Mouse (Mus musculus) urinary bladder, postnatal 4 days (tissue): Measurements from ENCODE around the gene Sgms1.

Experiments used
- DNase-seq, 2 experiments: peaks; one replicate each; pipeline ENCODE4 v3.0.0; 2021 to 2022; ENCODE audit warnings: low spot score in 2 of 2

The Sgms1 gene

DNA sequence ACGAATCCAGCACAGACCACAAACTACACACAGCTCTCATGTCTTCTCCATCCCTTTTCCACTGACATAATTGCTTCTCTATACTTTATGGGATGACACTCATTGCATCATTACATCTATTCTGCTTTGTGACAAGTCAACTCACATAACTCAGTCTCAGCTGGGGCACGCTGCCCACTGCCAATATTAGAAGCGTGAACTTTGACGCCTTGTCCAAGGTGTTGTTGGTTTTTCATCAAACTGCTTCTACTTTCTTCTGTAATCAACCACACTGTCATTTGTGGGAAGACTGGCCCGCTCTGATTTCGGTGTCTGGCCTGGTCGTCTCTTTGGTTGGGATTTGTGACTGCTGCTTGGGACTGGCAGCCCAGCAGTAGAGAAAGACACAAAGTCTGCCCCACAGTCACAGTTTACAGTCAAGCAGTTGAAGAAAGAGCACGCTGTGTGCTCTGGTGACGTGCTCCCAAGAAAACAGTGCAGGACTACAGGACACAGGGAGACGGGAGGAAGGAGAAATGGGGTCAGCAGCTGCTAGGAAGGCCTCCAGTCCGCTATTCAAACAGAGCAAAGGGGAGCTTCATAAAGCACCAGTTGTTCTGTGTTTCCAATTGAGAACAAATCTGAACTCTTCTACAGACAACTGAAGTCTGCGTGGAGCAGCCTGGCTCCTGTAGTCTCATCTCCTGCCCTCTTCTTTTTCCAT is 120.2 kb downstream of the Sgms1 start:
- no peak for DNase-seq

DNA sequence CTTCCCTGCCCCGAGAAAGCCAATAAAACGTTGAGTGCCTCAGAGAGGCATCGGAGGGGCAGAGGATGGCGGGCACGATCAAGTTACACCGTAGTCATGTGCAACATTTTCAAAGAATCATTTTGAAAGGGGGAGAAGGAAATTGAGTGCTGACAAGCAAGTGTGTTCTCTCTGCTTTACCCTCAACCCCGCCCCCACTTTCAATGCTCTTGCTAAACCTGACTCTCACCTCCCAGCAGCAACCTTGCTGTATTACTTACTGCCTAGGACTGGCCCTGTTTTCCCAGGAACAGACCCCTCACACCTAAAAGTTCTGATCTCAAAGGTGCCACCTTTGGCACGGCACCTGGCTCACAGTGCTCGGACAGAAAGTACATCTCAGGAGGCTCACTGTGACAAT is 121.0 kb downstream of the Sgms1 start:
- DNase-seq: no peak

DNA sequence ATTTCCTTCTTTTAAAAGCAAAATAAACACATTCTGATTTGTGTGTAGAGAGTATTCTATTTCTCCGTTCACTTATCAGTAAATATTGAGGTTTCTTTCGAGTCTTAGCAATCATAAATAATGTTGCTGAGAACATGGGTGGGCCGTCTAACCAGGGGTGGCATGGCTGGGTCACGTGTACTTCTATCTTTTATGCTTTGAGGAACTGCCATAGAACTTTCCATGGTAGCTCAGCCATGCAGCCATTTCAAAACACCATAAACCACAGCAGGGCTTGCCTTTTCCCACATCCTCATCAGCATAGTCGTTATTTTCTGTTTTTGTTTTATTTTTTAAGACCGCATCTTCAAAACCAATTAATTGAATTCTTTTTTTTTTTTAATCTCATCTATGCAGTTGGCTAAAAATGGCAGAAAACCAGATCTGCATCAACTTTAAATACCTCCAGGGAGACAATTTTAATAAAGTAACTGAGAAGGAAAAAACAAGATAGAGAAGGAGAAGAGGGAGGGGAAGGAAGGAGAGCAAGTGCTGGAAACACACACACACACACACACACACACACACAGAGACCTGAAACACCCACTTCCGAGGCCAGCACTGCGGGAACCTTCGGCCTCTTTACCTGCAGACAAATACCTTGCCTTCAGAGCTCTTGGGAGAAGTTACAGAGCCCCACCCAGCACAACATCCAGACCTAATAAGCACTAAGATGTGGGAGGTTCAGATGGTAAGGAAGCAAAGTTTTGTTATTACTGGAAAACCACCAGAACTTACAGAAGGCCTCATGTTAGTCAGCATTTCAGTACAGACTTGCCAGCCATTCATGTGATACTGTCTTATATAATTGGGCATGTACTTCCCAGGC is 122.9 kb downstream of the Sgms1 start:
- DNase-seq: no peak

DNA sequence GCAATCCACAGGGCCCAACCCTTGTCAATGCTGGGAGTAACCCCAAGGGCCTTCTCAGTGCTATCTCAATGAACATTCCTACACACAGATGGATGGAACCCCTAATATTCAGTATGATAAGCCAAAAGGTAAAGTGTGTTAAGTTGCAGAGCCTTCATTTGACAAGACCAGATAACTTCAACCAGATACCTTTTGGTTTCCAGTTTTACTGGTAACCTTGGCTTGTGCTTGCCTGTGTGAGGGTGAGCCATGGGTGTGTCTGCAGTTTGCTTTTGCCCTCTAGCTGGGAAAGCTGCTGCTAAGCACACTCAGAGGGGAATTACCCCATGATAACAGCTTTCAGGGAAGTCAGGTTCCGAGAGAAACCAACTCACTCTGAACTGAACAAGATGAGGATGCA is 125.8 kb downstream of the Sgms1 start:
- no peak for DNase-seq

DNA sequence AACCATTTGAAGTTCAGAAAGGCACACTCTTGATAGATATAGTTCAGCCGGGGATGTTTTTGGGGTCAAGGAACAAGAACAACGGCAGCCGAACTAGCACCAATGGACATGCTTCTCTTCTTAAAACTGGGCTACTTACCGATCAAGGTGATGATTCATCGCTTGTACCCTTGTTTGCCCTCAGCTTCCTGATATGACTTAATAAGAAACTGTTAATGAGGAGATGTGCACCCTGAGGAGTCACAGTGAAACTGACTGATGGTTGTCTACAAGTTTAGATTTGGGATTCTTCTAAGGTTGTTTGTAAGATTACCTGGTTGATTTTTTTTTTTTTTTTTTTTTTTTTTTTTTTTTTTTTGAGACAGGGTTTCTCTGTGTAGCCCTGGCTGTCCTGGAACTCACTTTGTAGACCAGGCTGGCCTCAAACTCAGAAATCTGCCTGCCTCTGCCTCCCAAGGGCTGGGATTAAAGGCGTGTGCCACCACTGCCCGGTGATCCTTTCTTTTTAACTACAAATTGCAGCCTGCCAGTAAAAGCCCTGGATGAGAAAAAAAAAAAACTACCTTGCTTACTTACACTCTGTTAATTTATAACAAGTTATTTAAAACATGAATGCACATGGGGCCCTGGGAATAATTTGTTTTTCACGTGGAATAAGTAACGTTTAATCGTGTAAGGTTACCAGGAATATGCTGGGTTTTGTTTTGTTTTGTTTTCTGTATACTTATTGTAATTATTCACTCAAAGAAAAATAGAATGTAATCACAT is 126.5 kb downstream of the Sgms1 start:
- DNase-seq: no peak

DNA sequence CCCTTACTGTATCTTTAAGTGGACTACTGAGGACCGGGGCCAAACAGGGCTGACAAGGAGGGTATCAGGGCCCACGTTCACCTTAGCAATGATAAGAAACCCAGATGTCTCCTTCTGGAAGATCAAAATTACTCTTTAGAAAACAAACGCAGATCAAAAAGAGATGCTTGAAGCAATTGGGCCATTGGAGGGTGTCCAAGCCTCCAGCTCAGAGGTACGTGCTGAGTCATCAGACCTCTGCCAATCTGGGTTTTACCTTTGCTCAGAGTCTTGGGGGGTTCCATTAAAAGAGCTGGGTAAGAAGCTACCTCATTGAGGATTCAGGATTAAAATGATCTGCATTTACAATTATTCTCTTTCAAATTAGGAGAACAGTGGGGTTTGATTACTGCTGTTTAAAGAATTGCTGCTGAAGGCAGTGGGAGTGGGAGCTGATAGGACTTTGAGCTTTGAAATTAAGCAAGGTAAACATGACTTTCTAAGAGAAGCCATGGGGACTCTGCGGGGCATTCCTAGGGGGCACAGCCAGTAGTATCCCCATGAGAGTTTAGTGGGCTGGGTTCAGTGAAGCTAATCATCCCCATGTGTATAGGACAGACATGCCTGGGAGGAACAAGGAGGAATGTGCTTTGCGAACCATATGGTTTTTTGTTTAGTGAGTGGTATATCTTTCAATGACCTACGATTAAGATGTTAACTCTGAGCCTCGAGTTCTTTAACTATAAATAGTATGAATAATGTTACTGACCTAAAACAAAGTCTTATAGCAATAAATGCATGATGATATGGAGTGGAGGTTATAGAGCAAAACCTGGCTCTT is 128.4 kb downstream of the Sgms1 start:
- DNase-seq: no peak

DNA sequence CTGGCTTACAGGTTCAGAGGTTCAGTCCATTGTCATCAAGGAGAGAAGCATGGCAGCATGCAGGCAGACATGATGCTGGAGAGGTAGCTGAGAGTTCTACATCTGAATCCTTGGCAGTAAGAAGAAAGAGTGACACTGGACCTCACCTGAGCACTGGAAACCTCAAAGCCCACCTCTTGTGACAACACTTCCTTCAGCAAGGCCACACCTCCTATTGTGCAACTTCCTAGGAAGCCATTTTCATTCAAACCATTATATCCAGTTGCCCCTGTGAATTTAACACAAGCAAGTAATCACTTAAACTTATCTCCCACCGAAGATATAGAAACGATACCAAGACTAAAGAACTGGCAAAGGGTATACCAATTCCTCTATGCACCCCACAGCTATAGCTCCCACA is 129.7 kb downstream of the Sgms1 start:
- no peak for DNase-seq

DNA sequence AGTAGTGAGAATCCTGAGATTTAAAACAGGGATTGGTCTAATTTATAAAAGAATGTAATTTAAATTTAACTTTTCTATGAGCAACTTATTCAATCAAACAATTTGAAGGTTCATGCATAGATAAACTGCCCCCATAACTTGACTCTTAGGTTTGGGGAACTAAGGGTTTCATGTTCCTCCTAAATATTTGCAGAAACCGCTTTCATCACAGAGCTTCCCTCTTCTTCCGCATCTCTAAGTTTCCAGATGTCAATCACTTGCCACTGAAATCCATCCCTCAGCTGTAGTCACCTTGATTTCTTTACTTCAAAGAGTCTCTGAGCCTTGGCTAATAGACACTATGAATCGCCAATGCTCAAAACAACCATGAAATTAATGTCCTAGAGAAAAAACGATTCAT is 130.5 kb downstream of the Sgms1 start:
- DNase-seq: no peak

DNA sequence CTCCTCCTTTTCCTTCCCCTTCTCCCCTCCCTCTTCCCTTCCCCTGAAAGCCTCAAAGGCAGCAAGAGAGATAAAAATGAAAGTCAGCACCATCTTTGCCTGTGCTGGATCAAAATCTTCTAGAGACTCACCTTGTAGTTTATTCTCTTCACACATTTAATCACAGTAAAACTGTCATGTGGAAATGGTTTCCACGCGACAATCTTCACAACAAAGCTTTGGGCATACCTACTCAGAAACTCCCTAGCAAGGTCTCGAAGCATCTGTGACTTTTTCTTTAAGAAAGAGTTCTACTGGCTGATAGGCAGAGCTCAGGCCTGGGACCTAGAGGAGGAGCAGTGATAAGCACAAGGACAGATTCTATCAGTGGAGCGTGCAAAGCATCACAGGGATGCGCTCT is 131.4 kb downstream of the Sgms1 start:
- no peak for DNase-seq

DNA sequence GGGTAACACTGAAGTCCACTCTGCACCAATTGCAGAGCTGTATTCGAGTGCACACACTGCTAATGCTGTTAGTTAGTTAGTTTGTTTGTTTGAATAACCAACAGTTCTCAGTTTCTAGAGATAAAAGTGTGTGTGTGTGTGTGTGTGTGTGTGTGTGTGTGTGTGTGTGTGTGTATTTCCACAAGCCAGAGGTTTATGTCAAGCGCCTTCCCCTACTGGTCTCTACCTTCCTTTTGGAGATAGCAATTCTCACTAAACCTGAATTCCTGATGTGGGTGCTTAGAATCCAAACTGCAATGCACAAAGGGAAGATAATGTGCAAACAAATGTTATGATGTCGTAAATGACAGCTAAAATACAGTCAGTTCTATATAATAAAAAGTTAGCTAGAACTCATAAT is 131.9 kb downstream of the Sgms1 start:
- no peak for DNase-seq

DNA sequence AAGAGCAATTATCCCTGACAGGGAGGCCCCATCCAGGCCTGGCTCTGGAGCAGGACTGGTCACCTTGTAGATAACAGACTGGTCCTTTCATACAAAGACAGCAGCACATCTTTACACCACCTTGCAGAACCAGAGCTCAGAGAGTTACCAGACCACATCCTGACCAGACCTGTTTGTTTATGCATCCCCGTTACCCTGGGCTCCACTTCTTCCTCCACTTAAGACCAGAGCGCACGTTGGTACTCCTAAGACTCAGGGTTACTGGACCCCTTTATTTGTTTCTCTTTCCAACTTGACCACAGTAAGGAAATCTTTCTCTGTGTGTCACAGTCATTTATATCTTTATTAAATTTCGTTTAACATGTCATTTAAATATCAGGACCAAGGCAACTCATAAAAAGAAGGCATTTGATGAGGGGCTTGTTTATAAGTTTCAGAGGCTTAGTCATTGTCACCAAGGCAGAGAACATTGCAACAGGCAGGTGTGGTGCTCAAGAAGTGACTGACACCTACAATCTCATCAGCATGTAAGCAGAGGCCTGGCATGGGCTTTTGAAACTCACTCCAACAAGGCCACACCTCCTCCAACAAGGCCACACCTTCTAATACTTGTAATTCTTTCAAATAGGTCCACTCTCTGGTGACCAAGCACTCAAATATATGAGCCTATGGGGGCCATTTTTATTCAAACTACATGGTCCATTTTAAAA is 132.7 kb downstream of the Sgms1 start:
- no peak for DNase-seq

DNA sequence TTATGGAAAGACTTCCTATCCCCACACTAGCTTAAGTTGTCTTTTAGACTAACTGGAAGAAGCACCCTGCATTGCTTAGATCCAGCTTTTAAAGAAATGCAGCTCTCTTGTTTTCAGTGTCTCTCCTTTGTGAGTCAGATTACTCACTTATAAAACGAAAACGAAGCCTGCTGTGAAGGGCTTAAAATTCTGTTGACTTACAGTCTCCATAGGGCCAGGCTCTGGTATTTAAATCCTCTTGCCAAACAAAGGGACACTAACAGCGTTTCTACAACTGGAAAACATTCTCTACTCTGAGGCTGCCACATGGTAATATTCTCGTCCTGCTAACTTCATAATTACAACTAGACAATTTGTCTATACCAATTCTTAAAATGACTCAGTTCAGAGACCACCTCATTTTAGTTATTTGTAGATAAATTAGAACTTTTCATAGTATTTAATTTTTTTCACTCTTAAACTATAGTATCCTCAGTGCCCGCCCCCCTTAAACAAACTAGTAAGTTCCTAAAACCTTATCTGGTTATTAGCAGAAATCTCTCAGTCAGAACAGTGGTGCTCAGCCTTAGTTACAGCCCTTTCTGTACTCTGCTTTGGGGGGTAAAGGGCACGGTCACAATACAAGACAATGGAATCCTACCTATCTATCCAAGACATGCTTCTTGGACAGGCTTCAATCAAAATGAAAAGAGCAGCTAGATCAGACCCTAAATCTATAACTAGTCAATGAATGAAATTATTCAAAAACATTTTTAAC is 133.9 kb downstream of the Sgms1 start:
- DNase-seq: no peak

DNA sequence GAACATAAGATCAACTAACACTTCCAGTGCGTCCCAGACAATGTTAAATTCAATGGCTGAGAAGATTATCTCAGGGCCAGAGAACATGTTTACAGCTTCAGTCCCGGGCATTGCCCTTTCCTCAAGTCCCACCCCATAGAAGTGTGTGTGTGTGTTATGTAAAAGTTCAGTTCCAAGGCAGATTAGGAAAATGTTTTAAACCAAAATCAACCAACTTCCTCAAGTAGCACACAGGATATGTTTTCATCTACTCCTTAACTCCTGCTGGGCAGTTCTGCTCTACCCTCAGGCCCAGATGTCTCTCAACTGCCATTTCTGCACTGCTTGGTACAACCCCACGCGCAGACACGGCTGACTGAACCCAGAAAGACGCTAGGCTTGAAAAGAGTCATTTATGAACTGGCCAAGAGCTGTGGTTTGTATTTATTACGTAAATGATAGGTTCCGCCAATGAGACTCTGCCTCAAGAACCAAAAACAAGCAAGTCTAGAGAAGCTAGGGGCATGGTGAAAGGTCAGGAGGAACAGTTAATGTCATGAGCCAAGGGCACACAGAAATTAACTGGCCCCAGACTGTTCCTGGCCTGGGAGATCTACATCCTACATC is 134.7 kb downstream of the Sgms1 start:
- DNase-seq: no peak

DNA sequence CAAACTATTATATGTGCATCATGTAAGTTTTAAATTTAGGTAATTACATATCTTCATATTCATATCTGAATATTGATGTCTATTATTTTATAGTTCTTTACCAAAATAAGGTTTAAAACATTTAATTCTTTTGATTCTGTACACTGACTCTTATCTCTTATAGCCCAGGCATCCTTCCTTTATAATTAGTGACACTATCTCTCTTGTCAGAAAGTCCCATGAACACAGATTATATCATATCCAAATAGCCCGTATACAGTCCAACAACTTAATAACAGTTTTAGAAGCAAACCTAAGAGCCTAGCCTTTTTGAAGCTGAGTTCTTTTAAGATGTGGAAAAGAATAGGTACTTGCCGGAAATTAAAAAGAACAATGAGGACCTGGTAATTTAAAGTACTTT is 135.3 kb downstream of the Sgms1 start:
- no peak for DNase-seq

DNA sequence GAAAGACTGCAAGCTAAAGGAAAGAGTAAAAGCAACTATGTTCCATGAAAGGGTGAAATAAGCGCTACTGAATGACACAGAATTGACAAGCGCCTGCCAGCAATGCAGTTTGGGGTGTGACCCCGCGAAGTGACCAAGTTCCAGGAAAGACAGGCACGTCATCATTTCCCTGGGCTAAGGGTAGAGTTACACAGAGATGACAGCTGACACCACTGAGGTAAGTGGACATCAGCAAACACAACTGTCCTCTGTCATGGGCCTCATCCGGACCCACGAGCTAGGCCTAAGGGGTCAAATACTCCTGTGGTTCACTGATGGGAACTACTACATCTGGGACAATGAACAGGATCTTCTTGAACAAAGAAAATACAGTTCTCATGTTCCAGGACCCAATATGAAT is 136.5 kb downstream of the Sgms1 start:
- no peak for DNase-seq

DNA sequence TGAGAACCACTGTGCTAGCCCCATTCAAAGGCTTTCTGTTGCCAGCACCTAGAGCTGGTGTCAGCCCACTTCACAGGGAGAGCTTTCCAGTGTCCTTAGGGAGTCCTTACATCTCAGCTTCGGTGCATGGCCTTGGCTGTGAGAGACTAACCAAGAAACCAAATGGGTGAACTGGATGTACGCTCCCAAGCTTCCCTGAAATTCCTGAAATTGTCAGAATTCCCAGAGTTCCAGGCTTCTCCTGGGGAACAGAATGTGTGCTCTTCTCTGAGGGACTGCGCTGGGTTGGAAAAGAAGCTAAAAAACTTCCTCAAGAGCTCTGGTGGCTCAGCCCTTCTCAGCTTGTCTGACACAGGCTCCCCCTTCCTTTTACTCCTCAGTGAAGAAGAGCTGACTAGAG is 137.1 kb downstream of the Sgms1 start:
- no peak for DNase-seq

DNA sequence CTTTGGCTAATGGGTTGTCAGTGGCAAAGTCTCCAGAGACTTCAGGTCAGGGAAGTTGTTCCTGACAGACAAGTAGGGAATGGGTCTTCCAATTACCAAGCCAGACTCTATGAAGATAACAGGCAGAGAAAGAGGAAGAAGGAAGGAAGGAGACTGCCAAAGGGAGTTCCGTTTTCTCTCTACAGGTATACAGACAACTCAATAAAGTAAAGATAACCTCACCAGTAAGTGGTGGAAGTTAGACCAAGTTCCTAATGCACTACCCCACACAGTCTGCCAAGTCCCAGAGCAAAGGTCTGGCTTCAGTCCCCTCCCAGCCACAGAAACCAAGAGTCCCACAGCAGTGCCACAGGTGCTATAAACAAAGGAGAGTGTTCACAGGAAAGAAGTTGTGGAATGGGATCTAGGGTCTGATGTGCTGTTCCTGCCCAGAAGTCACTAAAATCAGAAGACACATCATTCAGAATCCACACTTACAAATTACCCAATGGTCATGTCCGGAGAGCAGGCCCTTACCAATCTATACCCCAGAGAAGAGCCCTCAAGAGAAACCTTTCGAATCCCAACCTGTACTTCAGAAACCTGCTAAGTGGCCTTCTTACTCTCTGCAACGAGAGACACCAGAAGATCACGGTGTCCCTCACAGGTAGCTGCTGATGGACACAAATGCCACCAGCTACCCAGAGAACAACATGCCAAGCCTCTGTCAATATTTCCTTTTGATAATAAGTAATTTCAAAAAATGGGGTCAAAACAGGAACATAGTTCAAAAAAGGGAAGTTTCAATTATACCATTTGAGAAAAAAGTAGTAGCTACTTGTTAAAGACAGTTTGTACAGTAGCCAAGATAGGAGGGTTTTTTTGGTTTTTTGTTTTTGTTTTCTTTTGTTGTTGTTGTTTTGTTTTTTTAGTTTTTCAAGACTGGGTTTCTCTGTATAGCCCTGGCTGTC is 140.1 kb downstream of the Sgms1 start:
- no peak for DNase-seq

DNA sequence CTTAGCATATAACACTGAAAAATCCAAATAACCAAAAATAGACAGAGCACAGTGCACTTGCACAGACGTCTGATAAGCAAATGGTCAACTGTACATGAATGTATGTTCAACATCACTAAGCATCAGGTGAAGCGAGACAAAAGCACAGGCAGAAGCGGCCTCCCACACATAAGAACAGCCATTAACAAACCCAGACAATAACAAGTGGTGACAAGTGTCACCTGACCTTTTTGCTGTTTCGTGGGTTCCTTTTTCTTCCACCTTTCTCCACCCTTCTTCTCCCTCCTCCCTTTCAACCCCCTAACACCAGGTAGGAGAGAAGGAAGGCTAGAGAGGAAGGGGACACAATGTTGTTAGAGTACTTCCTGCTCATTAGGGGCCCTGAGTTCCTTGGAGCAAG is 144.6 kb downstream of the Sgms1 start:
- no peak for DNase-seq

DNA sequence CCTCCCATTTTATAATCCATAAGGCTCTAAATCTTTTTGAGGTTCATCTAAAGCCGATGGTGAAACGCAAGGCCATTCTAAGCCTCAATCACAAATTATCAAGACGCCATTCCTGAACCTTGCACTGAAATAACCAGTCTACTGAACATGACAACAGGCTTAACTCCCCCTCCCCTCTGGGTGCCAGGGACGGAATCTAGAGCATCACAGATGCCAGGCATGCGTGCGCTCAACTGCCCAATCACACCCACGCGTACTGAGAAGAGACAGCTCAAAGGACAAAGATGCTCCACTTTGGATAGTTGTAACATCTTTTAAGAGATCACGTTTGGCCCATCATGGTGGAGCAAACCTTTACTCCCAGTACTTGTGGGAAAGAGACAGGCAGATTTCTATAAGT is 146.3 kb downstream of the Sgms1 start:
- no peak for DNase-seq
